Mouse (Mus musculus): ENCODE results near the gene Tmem123.

DNA sequence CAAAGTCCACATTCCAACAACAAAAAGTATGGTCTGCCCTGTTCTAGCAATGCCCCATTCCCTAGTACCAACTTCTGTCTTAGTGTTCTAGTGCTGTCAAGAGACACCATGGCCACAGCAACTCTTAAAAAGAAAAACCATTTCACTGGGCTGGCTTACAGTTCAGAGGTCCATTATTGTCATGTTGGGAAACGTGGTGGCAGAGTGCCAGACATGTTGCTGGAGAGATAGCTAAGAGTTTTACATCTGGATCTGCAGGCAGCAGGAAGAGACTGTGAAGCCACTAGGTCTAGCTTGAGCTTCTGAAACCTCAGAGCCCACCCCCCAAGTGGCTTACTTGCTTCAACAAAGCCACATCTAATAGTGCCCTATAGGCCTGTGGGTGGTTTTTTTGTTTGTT lies 13.8 kb downstream of the Tmem123 start:
- TF ChIP-seq CTCF (IDR thresholded peaks at IDR 0.05; ENCODE audit: low read depth) (no peak), EP300 (IDR thresholded peaks at IDR 0.05; ENCODE audit: low read depth) (no peak)

Data from heart, postnatal 0 days (tissue).